Mouse (Mus musculus) midbrain, embryonic 16.5 days (tissue): ENCODE measurements around the gene Mxra8. TPM values are rescaled to one million over a fixed set of nuclear protein-coding genes. Genes with fewer than 3 reads are reported as not detected.
A peak's percentile ranks its signal among the peaks of the same experiment; 100 is the strongest.

Experiments
- ATAC-seq: fragments of 200-750 bp; cut with Nextera tagmentation; 2 replicates; pipeline ENCODE4 v1.8.0; 2017; ENCODE audit warnings: moderate TSS enrichment
- H3K27ac ChIP-seq: fragments of 300-500 bp; sonication (generic); 2 replicates; pipeline ENCODE4 v1.5.1; 2014; ENCODE audit warnings: mild to moderate bottlenecking, low read length, mixed read lengths
- H3K27me3 ChIP-seq: fragments of 300-500 bp; sonication (generic); 2 replicates; pipeline ENCODE4 v1.6.1; 2014; ENCODE audit warnings: low read depth, low read length, mixed read lengths; ENCODE audit not compliant: control insufficient read depth, insufficient read depth
- H3K36me3 ChIP-seq: fragments of 300-500 bp; sonication (generic); 2 replicates; pipeline ENCODE4 v1.6.1; 2014; ENCODE audit warnings: mild to moderate bottlenecking, low read length, moderate library complexity, mixed read lengths; ENCODE audit not compliant: control insufficient read depth, insufficient read depth
- H3K4me1 ChIP-seq: fragments of 300-500 bp; sonication (generic); 2 replicates; pipeline ENCODE4 v1.6.1; 2014; ENCODE audit warnings: mild to moderate bottlenecking, low read length, mixed read lengths; ENCODE audit not compliant: control insufficient read depth, insufficient read depth
- H3K4me2 ChIP-seq: fragments of 300-500 bp; sonication (generic); 2 replicates; pipeline ENCODE4 v1.6.1; 2014; ENCODE audit warnings: mild to moderate bottlenecking, low read length, mixed read lengths
- H3K4me3 ChIP-seq: fragments of 300-500 bp; sonication (generic); 2 replicates; pipeline ENCODE4 v1.5.1; 2014; ENCODE audit warnings: low read depth, mild to moderate bottlenecking, low read length, moderate library complexity, mixed read lengths
- H3K9ac ChIP-seq: fragments of 300-500 bp; sonication (generic); 2 replicates; pipeline ENCODE4 v1.6.1; 2014; ENCODE audit warnings: low read depth, low read length, mixed read lengths
- H3K9me3 ChIP-seq: fragments of 300-500 bp; sonication (generic); replicated peaks from 2 replicates; pipeline ENCODE4 v1.6.1; 2014; ENCODE audit warnings: mild to moderate bottlenecking, low read length, mixed read lengths; ENCODE audit not compliant: control insufficient read depth, poor library complexity, severe bottlenecking
- WGBS: fragments of 180-500 bp; shearing (Covaris S2); extraction: QIAGEN DNeasy Blood & Tissue Kit; methylation state at CpG from one replicate; pipeline ENCODE4 v1.1.7; 2014; 5-methylcytosine and 5-hydroxymethylcytosine counted together
- polyA plus RNA-seq: library from polyadenylated mRNA; unstranded; fragments of >200 nt; fragmentation: Nextera tagmentation; extraction: Ambion mirVana; gene quantifications from 2 replicates; pipeline ENCODE4 v1.2.1, GENCODE M21; 2015

Mxra8 gene
- polyA plus RNA-seq, 1 experiment from 2014 or later = 16.9 TPM

DNA sequence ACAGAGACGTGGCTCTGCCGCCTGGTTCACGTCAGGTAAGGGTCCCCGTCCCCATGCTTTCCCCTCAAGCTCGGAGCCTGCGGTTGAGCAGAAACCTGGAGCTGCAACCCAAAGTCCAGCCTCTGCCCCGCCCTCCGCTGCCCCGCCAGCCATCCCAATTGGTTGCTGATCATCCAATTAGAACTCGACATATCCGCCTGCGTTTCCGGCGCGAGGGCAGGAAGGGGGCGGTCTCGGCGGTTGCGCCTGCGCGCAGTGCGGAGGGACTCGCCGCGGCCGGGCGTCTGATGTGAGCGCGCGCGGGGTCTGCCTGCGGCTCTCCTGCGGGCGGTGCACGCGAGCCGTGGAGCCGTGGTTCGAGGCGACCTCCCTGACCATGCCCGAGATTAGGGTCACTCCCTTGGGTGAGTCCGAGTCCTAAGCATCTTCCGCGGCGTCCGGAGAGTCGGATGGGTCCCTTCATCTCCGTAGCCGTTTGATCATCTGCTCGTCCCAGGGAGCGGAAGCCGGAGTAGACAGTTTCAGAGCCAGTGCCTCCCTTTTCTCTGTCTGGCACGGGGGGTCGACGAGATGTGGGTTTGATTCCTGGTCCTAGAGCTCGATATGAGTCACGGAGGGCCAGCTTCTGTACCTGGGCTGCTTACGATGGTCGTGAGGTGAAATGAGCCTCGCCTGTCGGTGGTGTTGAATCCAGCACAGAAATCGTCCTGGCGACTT is 30.0 kb downstream of the Mxra8 start, which contains the start of the genes Cptp and Ints11:
Cptp (minus strand) TSS at position 124 of the 717 bp plus-strand sequence.
Ints11 (plus strand) TSS at position 230 of the 717 bp plus-strand sequence.
- Histone ChIP-seq H3K27ac (peak within 1 kb of the TSS; percentile 78), H3K9me3 (no peaks in the 10 kb centered on the region), H3K9ac (peak within 1 kb of the TSS; percentile 89), H3K36me3 (peaks cover 13% of the 10 kb centered on the region; the same call in 1 of the 2 replicates), H3K4me3 (peak within 1 kb of the TSS; percentile 81), H3K4me1 (peaks cover 23% of the 10 kb centered on the region), H3K27me3 (no peaks in the 10 kb centered on the region), H3K4me2 (peak within 1 kb of the TSS; percentile 89)
- peak; percentile 97 for ATAC-seq
- under 1% methylated on average over 63 of the region's 63 CpGs for WGBS

DNA sequence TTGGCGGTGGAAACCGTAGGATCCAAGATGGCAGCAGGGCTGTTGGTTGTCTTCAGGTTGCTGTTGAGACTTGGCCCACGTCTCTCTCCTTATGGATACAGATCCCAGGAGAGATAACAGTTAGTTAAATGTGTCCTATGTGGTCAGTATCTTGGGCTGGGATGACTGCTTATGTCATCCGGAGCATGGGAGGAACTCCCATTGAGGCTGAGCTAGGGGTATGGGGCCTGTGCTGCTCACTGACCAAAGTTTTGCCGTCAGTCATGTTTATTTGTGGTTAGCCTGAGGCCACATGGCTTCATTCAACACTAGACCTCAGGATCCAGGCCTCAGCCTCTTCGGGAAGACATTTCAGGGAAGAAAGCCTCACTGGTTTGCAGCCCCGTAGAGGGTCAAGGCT is 31.9 kb downstream of the Mxra8 start:
- H3K27me3 ChIP-seq = no peaks in the 10 kb centered on the region
- no peak overlapping the region for H3K4me2 ChIP-seq
- ATAC-seq = no peak
- H3K4me3 ChIP-seq = no peak overlapping the region
- peaks cover 23% of the 10 kb centered on the region for H3K4me1 ChIP-seq
- H3K9ac ChIP-seq = no peak overlapping the region
- 95% methylated on average over 7 of the region's 7 CpGs for WGBS
- H3K9me3 ChIP-seq = no peaks in the 10 kb centered on the region
- no peak overlapping the region for H3K27ac ChIP-seq
- peaks cover 10% of the 10 kb centered on the region; the same call in 1 of the 2 replicates for H3K36me3 ChIP-seq

DNA sequence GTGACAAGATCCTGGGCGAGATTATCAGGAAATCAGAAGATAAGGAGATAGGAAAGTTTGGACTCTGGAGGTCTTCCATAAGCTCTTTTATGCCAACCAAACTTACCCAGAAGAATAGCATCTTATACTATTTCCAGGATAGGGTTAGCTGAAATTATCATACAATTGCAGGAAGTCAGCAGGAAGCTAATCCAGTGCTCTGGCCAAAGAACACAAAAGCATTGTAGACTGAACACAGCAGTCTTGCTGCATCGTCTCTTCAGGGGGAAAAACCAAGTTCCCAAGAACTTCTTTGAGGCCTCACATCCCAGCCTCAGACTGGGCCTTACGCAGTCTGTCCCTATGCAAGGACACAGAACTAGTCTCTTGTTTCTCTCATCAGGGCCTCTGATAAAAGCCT is 44.1 kb downstream of the Mxra8 start:
- H3K4me1 ChIP-seq = no peaks in the 10 kb centered on the region
- no peak overlapping the region for H3K9ac ChIP-seq
- H3K9me3 ChIP-seq = no peaks in the 10 kb centered on the region
- H3K27ac ChIP-seq = no peak overlapping the region
- H3K27me3 ChIP-seq = no peaks in the 10 kb centered on the region
- peaks cover 33% of the 10 kb centered on the region for H3K36me3 ChIP-seq
- H3K4me3 ChIP-seq = no peak overlapping the region
- ATAC-seq = no peak
- no peak overlapping the region for H3K4me2 ChIP-seq
- whole genome bisulfite sequencing = 84% methylated on average over 3 of the region's 3 CpGs

DNA sequence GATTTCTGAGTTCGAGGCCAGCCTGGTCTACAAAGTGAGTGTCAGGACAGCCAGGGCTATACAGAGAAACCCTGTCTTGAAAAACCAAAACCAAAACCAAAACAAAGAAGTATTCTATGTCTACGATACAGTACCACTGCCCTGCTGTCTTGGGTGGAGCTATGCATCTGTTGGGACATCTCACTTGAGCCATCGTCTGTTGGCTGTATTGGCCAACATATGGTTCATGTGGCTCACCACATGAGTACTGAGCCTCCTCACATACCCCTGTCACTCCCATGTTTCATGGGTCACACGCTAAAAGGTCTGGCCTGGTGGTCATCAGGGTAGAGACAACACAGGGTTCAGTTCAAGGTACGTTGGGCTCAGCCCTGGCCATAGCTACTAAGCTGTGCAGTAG is 46.9 kb downstream of the Mxra8 start:
- H3K36me3 ChIP-seq = peaks cover 35% of the 10 kb centered on the region
- 97% methylated on average over 5 of the region's 5 CpGs for WGBS

DNA sequence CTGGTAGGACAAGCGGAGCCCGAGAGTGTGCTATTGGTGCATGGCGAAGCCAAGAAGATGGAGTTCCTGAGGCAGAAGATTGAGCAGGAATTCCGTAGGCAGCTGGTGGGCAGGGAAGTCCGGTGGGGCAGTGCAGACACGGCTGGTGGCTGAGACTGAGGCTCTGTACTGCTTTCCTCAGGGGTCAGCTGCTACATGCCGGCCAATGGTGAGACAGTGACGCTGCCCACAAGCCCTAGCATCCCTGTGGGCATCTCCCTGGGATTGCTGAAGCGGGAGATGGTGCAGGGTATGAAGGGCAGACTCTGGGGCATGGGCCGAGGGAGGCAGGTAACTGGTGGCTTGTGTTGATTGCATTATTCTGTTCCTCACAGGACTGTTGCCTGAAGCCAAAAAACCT is 48.2 kb downstream of the Mxra8 start:
- peaks cover 12% of the 10 kb centered on the region for H3K4me1 ChIP-seq
- no peak overlapping the region for H3K9ac ChIP-seq
- no peak overlapping the region for H3K4me2 ChIP-seq
- no peaks in the 10 kb centered on the region for H3K27me3 ChIP-seq
- H3K36me3 ChIP-seq = peaks cover 35% of the 10 kb centered on the region
- no peak overlapping the region for H3K27ac ChIP-seq
- H3K9me3 ChIP-seq = no peaks in the 10 kb centered on the region
- no peak overlapping the region for H3K4me3 ChIP-seq
- no peak for ATAC-seq
- WGBS = 90% methylated on average over 10 of the region's 10 CpGs

More for the DNA sequence above, 46.9 kb downstream of the Mxra8 start:
- Histone ChIP-seq H3K27me3 (no peaks in the 10 kb centered on the region), H3K9ac (no peak overlapping the region), H3K9me3 (no peaks in the 10 kb centered on the region), H3K4me3 (no peak overlapping the region), H3K4me2 (no peak overlapping the region), H3K4me1 (peaks cover 12% of the 10 kb centered on the region), H3K27ac (no peak overlapping the region)
- ATAC-seq = no peak

DNA sequence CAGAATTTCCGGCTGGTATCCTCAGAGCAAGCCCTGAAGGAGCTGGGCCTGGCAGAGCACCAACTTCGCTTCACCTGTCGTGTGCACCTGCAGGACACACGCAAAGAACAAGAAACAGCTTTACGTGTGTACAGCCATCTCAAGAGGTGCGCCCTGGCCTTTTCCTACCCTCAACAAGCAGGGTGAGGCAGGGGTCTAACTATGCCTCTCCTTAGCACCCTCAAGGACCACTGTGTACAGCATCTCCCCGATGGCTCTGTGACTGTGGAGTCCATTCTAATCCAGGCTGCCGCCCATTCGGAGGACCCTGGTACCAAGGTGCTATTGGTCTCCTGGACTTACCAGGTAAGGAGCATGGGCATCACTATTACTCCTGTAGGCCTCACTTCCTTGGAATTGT is 48.7 kb downstream of the Mxra8 start:
- 97% methylated on average over 9 of the region's 9 CpGs for WGBS
- Histone ChIP-seq H3K27me3 (no peaks in the 10 kb centered on the region), H3K4me2 (no peak overlapping the region), H3K36me3 (peaks cover 35% of the 10 kb centered on the region), H3K4me1 (peaks cover 15% of the 10 kb centered on the region), H3K9ac (no peak overlapping the region), H3K27ac (no peak overlapping the region), H3K4me3 (no peak overlapping the region), H3K9me3 (no peaks in the 10 kb centered on the region)
- ATAC-seq = no peak

DNA sequence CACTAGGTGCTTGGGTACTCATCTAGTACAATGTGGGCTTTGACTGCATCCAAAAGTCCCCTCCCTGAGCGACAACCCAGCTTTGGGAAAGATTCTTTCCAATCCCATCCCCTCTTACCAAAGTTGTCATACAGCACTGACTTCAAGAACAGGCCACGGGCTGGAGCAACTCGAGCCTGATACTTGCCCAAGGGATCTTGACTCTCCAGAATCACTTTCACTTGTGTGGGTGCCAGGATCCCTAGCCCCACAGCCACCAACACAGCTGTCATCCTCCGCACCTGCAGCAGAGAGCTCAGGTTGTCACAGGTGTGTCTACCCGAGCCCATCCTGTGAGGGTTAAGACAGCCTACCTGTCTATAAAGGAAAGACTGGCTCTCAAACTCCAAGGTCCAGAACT is 49.8 kb downstream of the Mxra8 start:
- Histone ChIP-seq H3K27ac (no peak overlapping the region), H3K27me3 (no peaks in the 10 kb centered on the region), H3K9ac (no peak overlapping the region), H3K36me3 (peaks cover 35% of the 10 kb centered on the region), H3K4me2 (no peak overlapping the region), H3K4me1 (peaks cover 26% of the 10 kb centered on the region), H3K4me3 (no peak overlapping the region), H3K9me3 (no peaks in the 10 kb centered on the region)
- ATAC-seq = no peak
- WGBS = 88% methylated on average over 5 of the region's 5 CpGs

DNA sequence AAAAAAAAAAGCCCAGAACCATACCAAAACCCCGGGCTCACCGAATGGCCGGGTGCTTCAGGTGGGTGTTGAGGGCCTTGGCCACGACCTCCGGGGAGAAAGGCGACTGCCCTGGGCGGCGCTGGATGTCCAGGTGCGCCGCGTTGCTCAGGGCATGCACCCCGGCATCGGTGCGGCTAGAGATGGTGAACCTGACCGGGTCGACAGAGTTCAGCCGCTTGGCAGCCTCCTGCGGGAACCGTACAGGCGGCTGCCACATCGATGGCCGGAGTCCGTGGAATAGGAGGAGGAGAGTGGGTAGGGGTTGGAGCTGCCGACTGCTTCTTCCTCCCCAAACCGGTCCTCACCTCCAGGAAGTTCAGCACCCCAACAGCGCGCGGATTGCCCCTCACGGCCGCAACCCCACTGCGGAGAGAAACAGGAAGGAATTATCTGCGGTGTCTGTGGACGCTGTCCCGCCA is 51.6 kb downstream of the Mxra8 start:
- H3K36me3 ChIP-seq = peaks cover 24% of the 10 kb centered on the region

DNA sequence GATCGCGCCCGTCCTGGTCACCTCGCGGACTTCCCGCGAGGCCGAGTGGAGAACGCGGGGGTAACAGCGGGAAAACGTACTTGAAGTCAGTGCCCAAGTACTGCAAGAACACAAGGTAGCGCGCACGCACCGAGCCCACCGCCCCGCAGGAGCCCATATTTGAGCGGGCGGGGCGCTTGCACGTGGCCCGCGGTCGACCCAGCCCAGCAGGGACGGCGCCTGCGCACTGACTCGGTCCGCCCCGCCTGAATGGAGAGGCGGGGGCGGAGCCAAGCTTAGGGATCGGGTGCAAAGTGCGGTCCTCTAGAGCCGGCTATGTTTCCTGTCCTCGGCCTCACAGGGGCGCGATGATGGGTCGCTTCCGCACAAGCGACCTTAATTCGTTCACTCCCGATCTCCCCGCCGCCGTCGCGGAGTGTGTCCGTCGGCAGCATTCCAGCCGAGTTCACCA is 52.1 kb downstream of the Mxra8 start, which contains the start of the genes Pusl1 and Acap3:
Pusl1 (minus strand) TSS at position 231 of the 451 bp plus-strand sequence.
Acap3 (plus strand) TSS at position 272 of the 451 bp plus-strand sequence.
- peaks cover 24% of the 10 kb centered on the region for H3K36me3 ChIP-seq
- peak within 1 kb of the TSS; percentile 98 for H3K9ac ChIP-seq
- peak within 1 kb of the TSS; percentile 94 for H3K4me2 ChIP-seq
- ATAC-seq = peak; percentile 87
- H3K4me3 ChIP-seq = peak within 1 kb of the TSS; percentile 92
- peaks cover 43% of the 10 kb centered on the region for H3K4me1 ChIP-seq
- WGBS = under 1% methylated on average over 52 of the region's 52 CpGs
- H3K9me3 ChIP-seq = no peaks in the 10 kb centered on the region
- H3K27ac ChIP-seq = peak within 1 kb of the TSS; percentile 99
- no peaks in the 10 kb centered on the region for H3K27me3 ChIP-seq

More for the DNA sequence above, 51.6 kb downstream of the Mxra8 start:
- Histone ChIP-seq H3K27ac (peak overlapping the region; percentile 99), H3K4me3 (peak overlapping the region; percentile 92), H3K9ac (peak overlapping the region; percentile 98), H3K4me1 (peaks cover 43% of the 10 kb centered on the region), H3K9me3 (no peaks in the 10 kb centered on the region), H3K4me2 (peak overlapping the region; percentile 94), H3K27me3 (no peaks in the 10 kb centered on the region)
- no peak for ATAC-seq
- under 1% methylated on average over 34 of the region's 34 CpGs for WGBS
